Mouse (Mus musculus): Measurements from ENCODE around the gene Parva.

DNA sequence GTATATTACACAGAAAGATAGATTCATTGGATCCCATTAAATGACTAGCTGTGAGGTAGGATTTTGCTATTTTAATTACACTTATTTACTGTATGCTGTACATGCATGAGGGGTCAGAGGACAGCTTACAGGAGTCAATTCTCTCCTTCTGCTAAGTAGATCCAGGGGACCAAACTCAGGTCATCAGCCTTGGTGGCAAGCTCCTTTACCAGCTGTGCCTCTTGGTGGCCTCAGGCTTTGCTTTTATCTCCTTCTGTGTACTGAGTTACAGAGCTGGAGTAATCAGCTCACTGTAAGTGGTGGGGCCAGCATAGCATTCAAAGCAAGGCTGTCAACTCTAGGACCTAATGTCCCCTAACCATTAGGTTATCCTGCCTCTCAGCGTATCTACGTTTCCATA, 27.6 kb downstream of the Parva start:
- TF ChIP-seq CTCF (IDR thresholded peaks at IDR 0.05; ENCODE audit: control insufficient read depth, insufficient read depth, insufficient read length) (no peak), MYOD1 (IDR thresholded peaks at IDR 0.05; ENCODE audit: control insufficient read depth, insufficient read length, low read depth) (no peak), MAX (IDR thresholded peaks at IDR 0.05) (no peak)
